Mouse (Mus musculus) mouse trophoblast stem cell (cell line): ENCODE data around the gene Polr2h.

ENCODE experiments used
- in situ Hi-C, 2 experiments: fragments of 300-500 bp; cut with MseI, MboI; formaldehyde crosslinking; loops; 2 replicates in 1 of 2; 3 replicates in 1 of 2; pipeline ENCODE4 v1.15.1; 2025

Gene Polr2h

GRCm38 (mm10) chr16:20701729-20702521, 15.5 kb upstream of the Polr2h start:
- in situ Hi-C loops: no loop called here

GRCm38 (mm10) chr16:20702522-20702893, 15.0 kb upstream of the Polr2h start:
- in situ Hi-C loops: no loop called here

GRCm38 (mm10) chr16:20703071-20703470, 14.4 kb upstream of the Polr2h start:
- in situ Hi-C loops: no loop called here

GRCm38 (mm10) chr16:20703699-20704400, 13.6 kb upstream of the Polr2h start:
- in situ Hi-C loops: no loop called here

- in situ Hi-C loops: no loop called here
Measured at GRCm38 (mm10) chr16:20705786-20706185, 11.7 kb upstream of the Polr2h start.

GRCm38 (mm10) chr16:20706407-20707055, 10.9 kb upstream of the Polr2h start:
- in situ Hi-C loops: no loop called here

GRCm38 (mm10) chr16:20708220-20708938, 9.1 kb upstream of the Polr2h start:
- in situ Hi-C loops: no loop called here

GRCm38 (mm10) chr16:20708939-20709734, 8.3 kb upstream of the Polr2h start:
- in situ Hi-C loops: no loop called here

GRCm38 (mm10) chr16:20710370-20710769, 7.1 kb upstream of the Polr2h start:
- in situ Hi-C loops: no loop called here

- in situ Hi-C loops: no loop called here
Measured at GRCm38 (mm10) chr16:20710810-20711209, 6.7 kb upstream of the Polr2h start.

- in situ Hi-C loops: no loop called here
Measured at GRCm38 (mm10) chr16:20712190-20712589, 5.3 kb upstream of the Polr2h start.

- in situ Hi-C loops: no loop called here
Measured at GRCm38 (mm10) chr16:20712889-20713288, 4.6 kb upstream of the Polr2h start.

- in situ Hi-C loops: no loop called here
Measured at GRCm38 (mm10) chr16:20714307-20715080, 3.0 kb upstream of the Polr2h start.

GRCm38 (mm10) chr16:20715161-20715560, 2.3 kb upstream of the Polr2h start:
- in situ Hi-C loops: no loop called here

- in situ Hi-C loops: no loop called here
Measured at GRCm38 (mm10) chr16:20715566-20715965, 1.9 kb upstream of the Polr2h start.

- in situ Hi-C loops: no loop called here
Measured at GRCm38 (mm10) chr16:20715976-20716840, 1.3 kb upstream of the Polr2h start.

- in situ Hi-C loops: no loop called here
Measured at GRCm38 (mm10) chr16:20716841-20717180, 654 bp upstream of the Polr2h start.

- in situ Hi-C loops: no loop called here
Measured at GRCm38 (mm10) chr16:20717978-20718670, 659 bp downstream of the Polr2h start.

GRCm38 (mm10) chr16:20721808-20722207, 4.3 kb downstream of the Polr2h start:
- in situ Hi-C loops: no loop called here
